Mouse (Mus musculus) stomach, postnatal 0 days (tissue): ENCODE data around the gene Sgpp1.

Experiments used
- CTCF ChIP-seq: IDR thresholded peaks from 2 replicates; pipeline ENCODE4 v1.5.1; 2016; ENCODE audit warnings: antibody characterized with exemption, low read depth, mild to moderate bottlenecking, moderate library complexity
- EP300 ChIP-seq: optimal IDR thresholded peaks from 2 replicates; pipeline ENCODE3; 2016; ENCODE audit warnings: antibody characterized with exemption

GRCm38 (mm10) chr12:75727333-75728125, 8.0 kb downstream of the Sgpp1 start:
- TF ChIP-seq CTCF (no peak), EP300 (no peak)
